Mouse (Mus musculus): ENCODE data around the gene Scn8a.

Scn8a gene

DNA sequence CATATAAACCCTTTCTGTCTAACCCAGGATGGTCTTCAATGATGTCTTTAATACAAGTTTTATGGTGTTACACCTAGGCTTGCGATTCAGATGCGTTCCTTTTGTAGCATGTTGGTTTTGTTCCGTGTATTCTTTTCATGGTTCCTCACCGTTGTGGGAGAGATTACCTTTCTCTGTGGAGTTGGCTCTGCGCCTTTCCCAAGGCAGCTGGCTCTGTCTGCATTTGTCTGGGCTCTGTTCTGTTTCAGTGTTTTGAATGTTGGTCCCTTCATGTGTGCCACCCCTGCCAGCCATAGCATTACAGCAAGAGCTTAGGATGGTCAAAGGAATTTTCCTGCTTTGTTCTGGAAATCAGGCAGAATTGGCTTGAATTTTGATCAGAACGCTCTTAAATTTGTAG is 14.8 kb downstream of the Scn8a start:
- no peak for DNase-seq

GRCm38 (mm10) chr15:100891962-100892361 is 22.3 kb downstream of the Scn8a start:
- no peak for DNase-seq

DNA sequence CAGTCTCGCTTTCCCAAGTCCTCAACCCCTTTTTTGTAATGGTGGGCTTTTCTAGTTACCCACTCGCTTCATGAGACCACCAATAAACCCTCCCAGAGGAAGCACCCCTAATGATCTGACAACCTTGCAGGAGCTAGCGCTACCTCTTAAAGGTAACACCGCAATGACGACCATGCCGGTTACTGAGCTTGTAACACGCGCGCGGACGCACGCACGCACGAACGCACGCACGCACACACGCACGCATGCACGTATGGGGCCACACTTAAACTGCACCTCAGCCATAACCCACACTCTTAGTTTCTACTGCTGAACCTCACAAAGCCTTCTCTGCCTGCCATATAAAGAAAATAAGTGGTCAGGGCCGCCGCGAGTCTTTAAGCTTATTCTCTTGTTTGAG is 26.8 kb downstream of the Scn8a start:
- no peak for DNase-seq

DNA sequence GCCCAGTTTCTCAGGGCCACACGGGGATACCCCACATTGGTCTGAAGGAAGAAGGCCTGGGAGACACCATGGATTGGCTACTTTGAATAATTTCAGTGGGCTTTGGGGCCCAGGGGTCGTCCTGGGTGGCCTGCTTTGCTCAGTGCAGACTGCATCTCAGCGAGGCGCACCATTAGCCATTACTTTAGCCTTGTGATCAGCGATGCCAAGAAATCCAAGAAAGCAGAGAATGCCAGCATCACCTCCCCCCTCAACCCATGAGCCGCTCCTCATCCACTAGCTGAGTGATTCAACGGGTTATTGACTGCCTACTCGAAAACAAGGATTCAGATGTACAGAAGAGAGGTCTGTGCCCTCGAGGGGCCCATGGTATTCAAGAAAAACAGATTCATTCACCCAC is 34.2 kb downstream of the Scn8a start:
- DNase-seq, result no peak

DNA sequence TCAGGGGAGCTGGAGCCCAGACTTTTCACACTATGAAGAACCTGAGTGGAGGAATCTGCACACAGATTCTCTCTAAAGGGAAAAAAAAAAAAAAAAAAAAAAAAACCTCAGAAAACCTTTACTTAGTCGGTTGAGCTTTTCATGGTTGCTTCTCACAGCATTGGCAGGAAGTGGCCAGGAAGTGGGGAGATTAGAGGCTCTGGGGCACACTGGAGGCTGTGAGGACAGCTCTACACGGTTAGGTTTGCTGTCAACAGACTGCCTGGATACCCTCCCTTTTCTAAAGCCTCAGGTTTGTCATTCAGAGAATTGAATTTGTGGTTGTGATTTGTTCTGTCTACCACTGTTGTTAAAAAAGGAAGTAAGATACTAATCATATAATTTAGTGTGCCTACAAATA is 35.3 kb downstream of the Scn8a start:
- no peak for DNase-seq

GRCm38 (mm10) chr15:100905751-100906150 is 36.1 kb downstream of the Scn8a start:
- DNase-seq, result no peak

- no peak for DNase-seq
Measured at GRCm38 (mm10) chr15:100908817-100909216, 39.2 kb downstream of the Scn8a start.

- DNase-seq, result no peak
Measured at GRCm38 (mm10) chr15:100909734-100910163, 40.1 kb downstream of the Scn8a start.

DNA sequence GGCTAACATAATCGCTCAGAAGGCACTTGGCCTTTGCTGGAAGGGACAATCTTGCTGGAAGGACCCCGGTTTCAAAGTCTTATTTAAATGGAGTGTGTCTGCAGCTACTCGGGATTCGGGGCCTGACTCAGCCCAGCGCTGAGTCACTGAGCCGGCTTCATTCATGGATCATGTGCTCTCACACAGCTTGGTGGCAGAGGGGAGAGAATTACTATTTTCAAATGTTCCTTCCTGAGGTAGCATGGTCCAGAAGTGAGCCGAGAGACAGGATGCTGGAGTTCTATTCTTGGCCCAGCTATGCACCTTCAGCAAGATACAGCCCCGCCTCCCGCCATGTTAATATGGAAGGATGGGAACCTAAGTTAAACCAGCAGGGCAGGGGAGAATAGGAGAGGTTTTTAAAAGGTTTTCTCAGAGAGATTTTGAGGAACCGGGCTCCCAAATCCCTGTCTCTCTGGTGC is 40.8 kb downstream of the Scn8a start:
- peak; percentile 75 for DNase-seq

DNA sequence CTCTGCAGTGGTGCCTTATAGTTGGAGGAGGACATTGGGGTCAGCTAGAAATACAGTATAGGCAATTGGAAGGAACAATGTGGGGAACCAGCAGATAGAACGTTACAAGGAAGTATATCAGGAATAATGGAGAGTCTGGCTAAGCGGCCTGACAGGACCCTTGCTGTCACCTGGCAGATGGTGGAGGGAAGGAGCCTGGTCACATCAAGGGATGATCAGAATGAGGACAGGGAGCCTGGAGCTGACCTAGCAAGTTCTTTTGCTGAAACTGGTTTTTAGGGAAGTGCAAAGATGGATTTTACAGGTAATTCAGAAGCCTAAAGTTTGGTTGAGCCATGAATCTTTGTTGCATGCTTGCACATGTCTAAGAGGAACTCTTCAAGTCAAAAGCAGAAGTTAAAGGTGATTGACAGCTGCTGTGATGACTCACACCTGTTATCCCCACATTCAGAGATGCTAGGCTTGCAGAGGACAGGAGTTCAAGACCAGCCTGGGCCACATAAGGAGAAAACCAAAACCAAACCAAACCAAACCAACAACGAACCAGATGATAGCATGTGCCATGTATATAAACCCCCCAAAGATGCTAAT is 43.1 kb downstream of the Scn8a start:
- DNase-seq, result no peak

- DNase-seq, result no peak
Measured at GRCm38 (mm10) chr15:100914734-100915242, 45.1 kb downstream of the Scn8a start.

- no peak for DNase-seq
Measured at GRCm38 (mm10) chr15:100918046-100918445, 48.4 kb downstream of the Scn8a start.

DNA sequence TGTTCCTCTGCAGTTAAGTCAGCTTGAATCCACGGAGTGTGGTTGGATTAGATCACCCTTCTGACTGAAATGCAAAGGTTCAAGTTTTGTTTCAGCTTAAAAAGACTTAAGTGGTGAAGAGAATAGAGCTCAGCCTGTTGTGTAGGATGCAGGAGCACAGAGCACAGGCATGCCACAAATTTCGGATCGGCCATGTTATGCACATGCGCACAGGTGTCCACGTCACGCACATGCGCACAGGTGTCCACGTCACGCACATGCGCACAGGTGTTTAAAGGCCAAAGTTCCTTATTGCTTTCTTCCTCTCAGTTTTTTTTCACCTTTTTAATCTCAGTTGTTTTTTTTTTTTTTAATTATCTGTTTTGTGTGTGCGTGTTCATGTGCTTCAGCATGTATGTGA is 52.6 kb downstream of the Scn8a start:
- DNase-seq, result no peak

DNA sequence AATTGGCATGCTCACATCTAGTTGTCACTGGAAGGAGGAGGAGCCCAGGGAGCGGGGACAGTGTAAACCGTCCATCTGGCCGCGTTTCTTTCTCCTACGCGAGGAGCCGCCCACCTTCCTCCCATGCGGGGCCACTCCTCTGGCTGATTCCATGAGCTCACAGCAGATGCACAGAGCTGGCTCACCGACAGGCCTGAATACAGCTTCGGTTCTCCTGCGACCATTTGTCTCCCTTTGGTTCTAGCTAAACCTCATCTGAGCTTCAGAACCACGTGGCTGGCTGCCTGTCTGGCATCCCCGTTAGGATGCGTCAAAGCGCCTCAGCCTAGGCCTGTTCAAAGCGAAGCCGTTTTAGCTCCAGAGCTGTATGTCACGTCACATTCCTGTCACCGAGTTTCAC is 53.8 kb downstream of the Scn8a start:
- DNase-seq, result peak; percentile 90

- no peak for DNase-seq
Measured at GRCm38 (mm10) chr15:100924941-100925340, 55.3 kb downstream of the Scn8a start.

DNA sequence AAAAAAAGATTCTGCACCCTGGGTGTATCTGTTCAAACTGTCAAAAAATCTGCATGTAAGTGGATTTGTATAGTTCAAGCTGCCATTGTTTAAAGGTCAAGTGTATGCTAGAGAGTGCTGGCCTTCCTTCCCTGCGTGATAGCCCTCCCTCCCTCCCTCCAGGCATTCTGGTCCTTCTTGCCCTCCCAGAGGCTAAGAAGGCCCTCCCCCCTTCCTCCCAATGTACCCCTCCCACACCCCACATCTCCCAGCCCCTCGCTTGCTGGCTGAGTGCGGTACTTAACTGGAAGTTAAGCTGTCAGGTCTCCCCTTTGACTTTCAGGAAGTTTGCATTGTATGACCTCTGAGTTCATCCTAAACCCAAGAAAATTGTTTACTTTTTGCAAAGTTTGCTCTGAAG is 60.8 kb downstream of the Scn8a start:
- no peak for DNase-seq

DNA sequence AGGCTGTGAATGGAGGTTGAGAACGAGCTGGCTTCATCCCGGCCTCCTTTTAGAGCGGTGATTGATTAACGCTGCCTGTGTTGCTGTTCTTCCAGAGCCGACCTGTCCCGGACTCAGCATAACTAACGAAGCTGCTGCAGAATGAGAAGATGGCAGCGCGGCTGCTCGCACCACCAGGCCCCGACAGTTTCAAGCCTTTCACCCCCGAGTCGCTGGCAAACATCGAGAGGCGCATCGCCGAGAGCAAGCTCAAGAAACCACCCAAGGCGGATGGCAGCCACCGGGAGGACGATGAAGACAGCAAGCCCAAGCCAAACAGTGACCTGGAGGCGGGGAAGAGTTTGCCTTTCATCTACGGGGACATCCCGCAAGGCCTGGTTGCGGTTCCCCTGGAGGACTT is 66.5 kb downstream of the Scn8a start:
- no peak for DNase-seq

DNA sequence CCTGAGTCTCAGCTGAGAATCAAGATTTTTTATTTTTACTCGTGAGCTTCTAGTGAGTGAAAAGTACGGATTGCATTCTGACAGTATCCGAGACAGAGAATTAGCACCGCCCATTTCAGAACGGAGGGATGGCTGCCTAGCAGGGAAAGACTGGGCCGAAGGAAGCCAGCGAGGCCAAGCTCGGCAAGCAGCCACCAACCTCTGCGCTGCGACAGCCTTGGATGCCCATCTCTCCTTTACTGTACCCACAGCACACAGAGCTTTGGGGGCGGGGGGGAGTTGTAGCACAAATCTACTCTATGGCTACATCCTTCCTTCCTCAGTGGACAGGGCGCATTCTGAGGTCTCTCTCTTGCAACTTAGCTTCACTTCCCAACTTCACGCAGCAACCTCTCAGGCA is 78.7 kb downstream of the Scn8a start:
- no peak for DNase-seq

DNA sequence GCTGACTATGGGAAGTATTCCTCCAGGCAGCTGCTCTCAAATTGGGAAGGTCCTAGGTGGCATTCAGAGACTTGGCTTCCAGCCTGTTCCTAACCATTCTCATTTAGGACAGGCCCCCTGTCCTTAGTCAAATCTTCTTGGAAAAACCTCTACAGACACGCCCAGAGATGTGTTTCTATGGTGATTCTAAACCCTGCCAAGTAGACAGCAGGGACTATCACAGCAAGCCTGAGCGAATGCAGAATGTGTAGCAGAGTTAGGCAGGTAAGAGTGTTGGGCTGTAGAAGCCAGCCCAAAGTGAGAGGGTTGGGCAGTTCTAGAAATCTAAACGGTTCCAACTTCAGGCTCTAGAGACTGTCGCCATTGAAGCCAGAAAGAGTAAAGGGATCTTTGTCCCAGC is 79.5 kb downstream of the Scn8a start:
- DNase-seq, result no peak

DNA sequence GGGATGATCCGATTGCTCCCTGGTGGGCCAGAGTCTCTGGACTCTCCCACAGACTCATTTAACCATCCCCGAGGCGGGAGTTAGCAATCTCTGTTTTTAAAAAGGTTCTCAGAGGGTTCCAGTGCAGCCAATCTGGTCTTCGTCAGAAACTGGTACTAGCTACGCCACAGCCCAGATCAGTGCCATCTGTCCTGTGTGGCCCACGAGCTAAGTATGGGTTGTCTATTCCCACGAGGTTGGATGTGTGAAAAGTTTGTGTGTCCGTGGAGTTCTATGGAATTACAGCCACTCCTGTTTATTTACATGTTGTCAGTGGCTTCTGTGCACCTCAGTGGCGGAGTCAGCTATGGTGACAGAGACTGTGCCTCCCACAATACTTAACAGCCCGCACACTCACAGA is 81.8 kb downstream of the Scn8a start:
- no peak for DNase-seq

GRCm38 (mm10) chr15:100952292-100952691 is 82.6 kb downstream of the Scn8a start:
- no peak for DNase-seq

- DNase-seq, result no peak
Measured at GRCm38 (mm10) chr15:100952854-100953253, 83.2 kb downstream of the Scn8a start.

DNA sequence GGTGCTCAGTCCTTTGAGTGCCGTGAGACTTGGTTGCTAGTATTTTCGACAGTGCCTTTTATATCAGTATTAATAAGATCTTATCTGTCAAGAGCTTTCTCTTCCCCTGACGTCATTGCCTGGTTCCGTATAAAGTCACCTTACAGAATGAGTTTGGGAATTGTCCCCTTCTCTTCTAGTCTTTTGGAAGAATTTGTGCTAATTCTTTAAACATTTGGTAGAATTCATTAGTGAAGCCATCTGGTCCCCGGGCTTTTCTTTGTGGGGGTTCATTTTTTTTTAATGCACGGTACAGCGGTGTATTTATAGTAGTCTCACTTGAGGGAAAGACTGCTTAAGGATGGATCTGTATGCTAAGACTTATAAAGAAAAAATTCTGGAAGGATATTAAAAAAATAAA is 84.3 kb downstream of the Scn8a start:
- no peak for DNase-seq

DNA sequence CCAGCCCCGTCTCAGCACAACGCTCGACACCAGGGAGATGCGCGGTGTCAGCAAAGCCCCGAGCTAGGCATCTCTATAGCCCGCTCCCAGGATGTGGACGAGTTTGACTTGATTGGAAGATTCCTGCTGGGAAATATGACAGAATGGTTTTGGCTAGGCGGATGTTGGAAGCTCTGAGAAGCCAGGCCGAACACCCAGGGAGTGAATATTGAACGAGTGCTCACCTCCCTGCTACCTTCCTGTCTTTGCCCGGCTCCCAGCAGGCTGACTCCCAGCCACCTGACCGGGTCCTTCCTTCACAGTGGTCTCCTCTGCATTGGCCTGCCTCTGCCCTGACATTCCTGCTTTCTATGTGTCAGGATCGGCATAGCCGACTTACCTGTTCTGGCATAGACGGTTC is 85.1 kb downstream of the Scn8a start:
- no peak for DNase-seq

GRCm38 (mm10) chr15:100960958-100961357 is 91.3 kb downstream of the Scn8a start:
- DNase-seq, result no peak
